Mouse (Mus musculus) midbrain, embryonic 14.5 days (tissue): ENCODE measurements around the gene Ap1ar. TPM values are rescaled to one million over a fixed set of nuclear protein-coding genes. Genes with fewer than 3 reads are reported as not detected.

ENCODE experiments used
- ATAC-seq: fragments of 200-750 bp; cut with Nextera tagmentation; 2 replicates; pipeline ENCODE4 v1.8.0; 2017; ENCODE audit warnings: moderate number of reproducible peaks, moderate library complexity; ENCODE audit not compliant: low FRiP score, low TSS enrichment
- DNase-seq: peaks from one replicate; pipeline ENCODE4 v3.0.0-alpha.2; 2015
- H3K27ac ChIP-seq: fragments of 300-500 bp; sonication (generic); replicated peaks from 2 replicates; pipeline ENCODE4 v1.5.1; 2014; ENCODE audit warnings: mild to moderate bottlenecking, low read depth, low read length, moderate library complexity
- H3K27me3 ChIP-seq: fragments of 300-500 bp; sonication (generic); 2 replicates; pipeline ENCODE4 v1.6.1; 2014; ENCODE audit warnings: low read length, control low read depth, mixed read lengths; ENCODE audit not compliant: control insufficient read depth, insufficient read depth
- H3K36me3 ChIP-seq: fragments of 300-500 bp; sonication (generic); 2 replicates; pipeline ENCODE4 v1.6.1; 2014; ENCODE audit warnings: low read length, control low read depth; ENCODE audit not compliant: control insufficient read depth, insufficient read depth
- H3K4me1 ChIP-seq: fragments of 300-500 bp; sonication (generic); 2 replicates; pipeline ENCODE4 v1.6.1; 2014; ENCODE audit warnings: mild to moderate bottlenecking, antibody characterized with exemption, low read length, control low read depth; ENCODE audit not compliant: control insufficient read depth, insufficient read depth
- H3K4me2 ChIP-seq: fragments of 300-500 bp; sonication (generic); 2 replicates; pipeline ENCODE4 v1.6.1; 2014; ENCODE audit warnings: mild to moderate bottlenecking, low read length, moderate library complexity
- H3K4me3 ChIP-seq: fragments of 300-500 bp; sonication (generic); replicated peaks from 2 replicates; pipeline ENCODE4 v1.5.1; 2014; ENCODE audit warnings: low read depth, low read length
- H3K9ac ChIP-seq: fragments of 300-500 bp; sonication (generic); replicated peaks from 2 replicates; pipeline ENCODE4 v1.6.1; 2014; ENCODE audit warnings: mild to moderate bottlenecking, low read length, moderate library complexity
- H3K9me3 ChIP-seq: fragments of 300-500 bp; sonication (generic); 2 replicates; pipeline ENCODE4 v1.6.1; 2016; ENCODE audit warnings: low read length, control low read depth, mixed read lengths; ENCODE audit not compliant: control insufficient read depth
- WGBS: fragments of 180-500 bp; shearing (Covaris S2); extraction: QIAGEN DNeasy Blood & Tissue Kit; methylation state at CpG from one replicate; pipeline ENCODE4 v1.1.7; 2014; 5-methylcytosine and 5-hydroxymethylcytosine counted together
- polyA plus RNA-seq: library from polyadenylated mRNA; unstranded; fragments of >200 nt; fragmentation: Nextera tagmentation; extraction: Ambion mirVana; gene quantifications from 2 replicates; pipeline ENCODE4 v1.2.1, GENCODE M21; 2014

The Ap1ar gene
- polyA plus RNA-seq, 1 experiment from 2014 or later, result 83.4 TPM

- no peaks in the 10 kb centered on the region for H3K36me3 ChIP-seq
- no peak overlapping the region for H3K4me3 ChIP-seq
- no peak for ATAC-seq
- no peak overlapping the region for H3K9ac ChIP-seq
- DNase-seq, result peak; percentile 84
- WGBS, result 23% methylated on average over 7 of the region's 7 CpGs
- peaks cover 44% of the 10 kb centered on the region for H3K27me3 ChIP-seq
- H3K4me2 ChIP-seq, result no peak overlapping the region
- no peaks in the 10 kb centered on the region for H3K9me3 ChIP-seq
- peaks cover 6% of the 10 kb centered on the region; the same call in 1 of the 2 replicates for H3K4me1 ChIP-seq
- no peak overlapping the region for H3K27ac ChIP-seq
Measured at GRCm38 (mm10) chr3:127763076-127763612, 74.2 kb downstream of the Ap1ar start.

- DNase-seq, result no peak
- Histone ChIP-seq H3K36me3 (no peaks in the 10 kb centered on the region), H3K27me3 (peaks cover 51% of the 10 kb centered on the region), H3K9ac (no peak overlapping the region), H3K27ac (no peak overlapping the region), H3K4me3 (no peak overlapping the region), H3K4me2 (no peak overlapping the region), H3K4me1 (peaks cover 6% of the 10 kb centered on the region; the same call in 1 of the 2 replicates), H3K9me3 (no peaks in the 10 kb centered on the region)
- WGBS, result 70% methylated on average over 8 of the region's 8 CpGs
- no peak for ATAC-seq
Measured at GRCm38 (mm10) chr3:127762403-127762802, 74.9 kb downstream of the Ap1ar start.

- H3K27ac ChIP-seq, result no peak overlapping the region
- H3K36me3 ChIP-seq, result no peaks in the 10 kb centered on the region
- H3K4me3 ChIP-seq, result no peak overlapping the region
- peaks cover 6% of the 10 kb centered on the region; the same call in 1 of the 2 replicates for H3K4me1 ChIP-seq
- H3K9ac ChIP-seq, result no peak overlapping the region
- ATAC-seq (no peak; the same call in 1 of the 2 replicates), DNase-seq (peak; percentile 90)
- no peaks in the 10 kb centered on the region for H3K9me3 ChIP-seq
- peaks cover 79% of the 10 kb centered on the region for H3K27me3 ChIP-seq
- no peak overlapping the region for H3K4me2 ChIP-seq
- 16% methylated on average over 8 of the region's 8 CpGs for WGBS
Measured at GRCm38 (mm10) chr3:127759212-127759611, 78.1 kb downstream of the Ap1ar start.

GRCm38 (mm10) chr3:127758806-127759205, 78.5 kb downstream of the Ap1ar start:
- ATAC-seq (no peak), DNase-seq (peak; percentile 12)
- H3K27ac ChIP-seq, result no peak overlapping the region
- no peak overlapping the region for H3K4me3 ChIP-seq
- WGBS, result 48% methylated on average over 4 of the region's 4 CpGs
- H3K4me1 ChIP-seq, result peaks cover 6% of the 10 kb centered on the region; the same call in 1 of the 2 replicates
- no peak overlapping the region for H3K9ac ChIP-seq
- H3K4me2 ChIP-seq, result no peak overlapping the region
- H3K36me3 ChIP-seq, result no peaks in the 10 kb centered on the region
- no peaks in the 10 kb centered on the region for H3K9me3 ChIP-seq
- peaks cover 82% of the 10 kb centered on the region for H3K27me3 ChIP-seq

- H3K4me2 ChIP-seq, result no peak overlapping the region
- ATAC-seq, result no peak
- peaks cover 6% of the 10 kb centered on the region; the same call in 1 of the 2 replicates for H3K4me1 ChIP-seq
- DNase-seq, result no peak
- no peaks in the 10 kb centered on the region for H3K36me3 ChIP-seq
- H3K27ac ChIP-seq, result no peak overlapping the region
- no peaks in the 10 kb centered on the region for H3K9me3 ChIP-seq
- H3K27me3 ChIP-seq, result peaks cover 82% of the 10 kb centered on the region
- no peak overlapping the region for H3K4me3 ChIP-seq
- H3K9ac ChIP-seq, result no peak overlapping the region
Measured at GRCm38 (mm10) chr3:127757886-127758301, 79.4 kb downstream of the Ap1ar start.

Other genes with a start within 250 kb of the Ap1ar start
- 10.0 and 18.6 TPM in 2 replicates for gene Neurog2, start 204.4 kb downstream of the Ap1ar start, polyA plus RNA-seq
- 0.20 and 0.47 TPM in 2 replicates for gene Alpk1, start 57.0 kb downstream of the Ap1ar start, polyA plus RNA-seq
- gene Tifa, start 47.7 kb downstream of the Ap1ar start, polyA plus RNA-seq, result 2.7 and 4.7 TPM in 2 replicates
- 9.2 and 9.6 TPM in 2 replicates for gene Fam241a, start 58.8 kb upstream of the Ap1ar start, polyA plus RNA-seq